Mouse (Mus musculus): ENCODE results near the gene Snorc.
"Not testable (repeated sequence)": the region's sequence is repeated elsewhere in the genome, so short reads cannot be mapped to it uniquely, and the experiment has no call there.

Gene Snorc

GRCm38 (mm10) chr1:87469971-87470370, at the start of gene Snorc:
TSS of gene Snorc (plus strand) at chr1:87470271.
- not testable (repeated sequence) for DNase-seq (ENCODE audit: low spot score in 2 of 2)

- no peak for DNase-seq (ENCODE audit: low spot score in 2 of 2)
Observed at GRCm38 (mm10) chr1:87435125-87435524, 34.9 kb upstream of the Snorc start.

GRCm38 (mm10) chr1:87436583-87436982, 33.5 kb upstream of the Snorc start:
- no peak for DNase-seq (ENCODE audit: low spot score in 2 of 2)

GRCm38 (mm10) chr1:87447183-87448104, 22.6 kb upstream of the Snorc start:
- DNase-seq (ENCODE audit: low spot score in 2 of 2), result peak in 1 of 2 experiments; percentile 60

GRCm38 (mm10) chr1:87449432-87449831, 20.6 kb upstream of the Snorc start:
- no peak for DNase-seq (ENCODE audit: low spot score in 2 of 2)

GRCm38 (mm10) chr1:87456425-87456824, 13.6 kb upstream of the Snorc start:
- no peak for DNase-seq (ENCODE audit: low spot score in 2 of 2)

- DNase-seq (ENCODE audit: low spot score in 2 of 2), result no peak
Observed at GRCm38 (mm10) chr1:87458045-87458444, 12.0 kb upstream of the Snorc start.

- not testable (repeated sequence) for DNase-seq (ENCODE audit: low spot score in 2 of 2)
Observed at GRCm38 (mm10) chr1:87459856-87460255, 10.2 kb upstream of the Snorc start.

- no peak for DNase-seq (ENCODE audit: low spot score in 2 of 2)
Observed at GRCm38 (mm10) chr1:87467469-87467868, 2.6 kb upstream of the Snorc start.

- peak in 1 of 2 experiments; percentile 5 for DNase-seq (ENCODE audit: low spot score in 2 of 2)
Observed at GRCm38 (mm10) chr1:87468321-87468720, 1.8 kb upstream of the Snorc start.

GRCm38 (mm10) chr1:87471914-87472313, 1.8 kb downstream of the Snorc start:
- DNase-seq (ENCODE audit: low spot score in 2 of 2), result no peak

- DNase-seq (ENCODE audit: low spot score in 2 of 2), result no peak
Observed at GRCm38 (mm10) chr1:87472576-87472975, 2.5 kb downstream of the Snorc start.

GRCm38 (mm10) chr1:87475076-87475895, 5.2 kb downstream of the Snorc start:
- DNase-seq (ENCODE audit: low spot score in 2 of 2), result peak; percentile 58 to 64

GRCm38 (mm10) chr1:87482546-87482945, 12.5 kb downstream of the Snorc start:
- DNase-seq (ENCODE audit: low spot score in 2 of 2), result peak in 1 of 2 experiments; percentile 5

GRCm38 (mm10) chr1:87486386-87486785, 16.3 kb downstream of the Snorc start:
- peak in 1 of 2 experiments; percentile 26 for DNase-seq (ENCODE audit: low spot score in 2 of 2)

GRCm38 (mm10) chr1:87492285-87492684, 22.2 kb downstream of the Snorc start:
- DNase-seq (ENCODE audit: low spot score in 2 of 2), result no peak

GRCm38 (mm10) chr1:87493542-87493941, 23.5 kb downstream of the Snorc start:
- no peak for DNase-seq (ENCODE audit: low spot score in 2 of 2)

GRCm38 (mm10) chr1:87505524-87505923, 35.5 kb downstream of the Snorc start:
- no peak for DNase-seq (ENCODE audit: low spot score in 2 of 2)

GRCm38 (mm10) chr1:87507857-87508256, 37.8 kb downstream of the Snorc start:
- DNase-seq (ENCODE audit: low spot score in 2 of 2), result no peak

GRCm38 (mm10) chr1:87508591-87509560, 38.8 kb downstream of the Snorc start:
- DNase-seq (ENCODE audit: low spot score in 2 of 2), result no peak

- peak in 1 of 2 experiments; percentile 37 for DNase-seq (ENCODE audit: low spot score in 2 of 2)
Observed at GRCm38 (mm10) chr1:87509561-87510165, 39.6 kb downstream of the Snorc start, which contains the start of gene Neu2. TSS of gene Neu2 (plus strand) at chr1:87509889.
